Mouse (Mus musculus) MEL (cell line): Measurements from ENCODE around the gene Scd3. TPM values are rescaled to one million over a fixed set of nuclear protein-coding genes. Genes with fewer than 3 reads are reported as not detected.

Experiments
- DNase-seq: peaks from one replicate; pipeline ENCODE4 v3.0.0; 2011; ENCODE audit warnings: low read depth, low spot score
- H3K27ac ChIP-seq: 2 replicates; pipeline ENCODE4 v1.5.1; 2012; ENCODE audit warnings: low read depth, mild to moderate bottlenecking, control low read depth, low read length, moderate library complexity; ENCODE audit not compliant: control insufficient read depth
- H3K27me3 ChIP-seq, 2 experiments: fragments of 150-350 bp in 1 of 2; sonication (generic) in 1 of 2; 2 replicates each; pipeline ENCODE4 v1.6.1; 2012; ENCODE audit warnings: low read length in 2 of 2, mild to moderate bottlenecking in 2 of 2, improper control_type of control experiment in 1 of 2, moderate library complexity in 1 of 2; ENCODE audit not compliant: insufficient read depth in 2 of 2, control insufficient read depth in 1 of 2
- H3K36me3 ChIP-seq, 2 experiments: 2 replicates each; pipeline ENCODE4 v1.6.1; 2012 to 2014; ENCODE audit warnings: low read length in 2 of 2, improper control_type of control experiment in 1 of 2, inconsistent platforms in 1 of 2, mild to moderate bottlenecking in 1 of 2; ENCODE audit not compliant: insufficient read depth in 2 of 2, control insufficient read depth in 1 of 2
- H3K4me1 ChIP-seq, 2 experiments: fragments of 150-350 bp in 1 of 2; sonication (generic) in 1 of 2; 2 replicates each; pipeline ENCODE4 v1.6.1; 2012; ENCODE audit warnings: low read length in 2 of 2, improper control_type of control experiment in 1 of 2, mild to moderate bottlenecking in 1 of 2; ENCODE audit not compliant: insufficient read depth in 2 of 2, control insufficient read depth in 1 of 2
- H3K4me3 ChIP-seq, 2 experiments: fragments of 150-350 bp in 1 of 2; sonication (generic) in 1 of 2; 2 replicates each; pipeline ENCODE4 v1.5.1; 2012; ENCODE audit warnings: low read depth in 2 of 2, low read length in 2 of 2, mild to moderate bottlenecking in 2 of 2, moderate library complexity in 2 of 2, control low read depth in 1 of 2, improper control_type of control experiment in 1 of 2; ENCODE audit not compliant: control insufficient read depth in 1 of 2, insufficient read depth in 1 of 2
- H3K79me2 ChIP-seq: 2 replicates; pipeline ENCODE4 v1.6.1; 2012; ENCODE audit warnings: mild to moderate bottlenecking, low read length, moderate library complexity; ENCODE audit not compliant: control insufficient read depth, poor library complexity, insufficient read depth
- H3K9ac ChIP-seq: 2 replicates; pipeline ENCODE4 v1.6.1; 2012; ENCODE audit warnings: low read depth, mild to moderate bottlenecking, control low read depth, low read length, moderate library complexity; ENCODE audit not compliant: control insufficient read depth, poor library complexity, severe bottlenecking
- H3K9me3 ChIP-seq: fragments of 150-350 bp; sonication (generic); replicated peaks from 2 replicates; pipeline ENCODE4 v1.6.1; 2012; ENCODE audit warnings: mild to moderate bottlenecking, low read length, improper control_type of control experiment, moderate library complexity; ENCODE audit not compliant: insufficient read depth
- BHLHE40 ChIP-seq: IDR thresholded peaks from 2 replicates; pipeline ENCODE4 v1.6.1; 2012; ENCODE audit warnings: low read depth, mild to moderate bottlenecking, inconsistent platforms, low read length, improper control_type of control experiment, borderline replicate concordance
- CHD1 ChIP-seq: IDR thresholded peaks from 2 replicates; pipeline ENCODE4 v1.6.1; 2012; ENCODE audit warnings: low read depth, mild to moderate bottlenecking, inconsistent platforms, low read length, improper control_type of control experiment
- CHD2 ChIP-seq: IDR thresholded peaks from 2 replicates; pipeline ENCODE4 v1.6.1; 2011; ENCODE audit warnings: low read length, improper control_type of control experiment
- CTCF ChIP-seq, 3 experiments: IDR thresholded peaks in 2 of 3; conservative IDR thresholded peaks in 1 of 3; 2 replicates each; pipeline ENCODE4 v1.5.1; 2011 to 2012; ENCODE audit warnings: low read length in 3 of 3, low read depth in 2 of 3, mild to moderate bottlenecking in 2 of 3, improper control_type of control experiment in 1 of 3, inconsistent platforms in 1 of 3, mixed read lengths in 1 of 3, moderate library complexity in 1 of 3; ENCODE audit not compliant: control insufficient read depth in 1 of 3, insufficient read depth in 1 of 3, poor library complexity in 1 of 3, severe bottlenecking in 1 of 3
- E2F4 ChIP-seq: IDR thresholded peaks from 2 replicates; pipeline ENCODE4 v1.6.1; 2011; ENCODE audit warnings: low read depth, low read length, improper control_type of control experiment, borderline replicate concordance
- ELF1 ChIP-seq: IDR thresholded peaks from 2 replicates; pipeline ENCODE4 v1.6.1; 2014; ENCODE audit warnings: low read depth, mild to moderate bottlenecking, inconsistent platforms, low read length, improper control_type of control experiment, moderate library complexity
- EP300 ChIP-seq, 2 experiments: IDR thresholded peaks; 2 replicates each; pipeline ENCODE4 v1.6.1; 2011; ENCODE audit warnings: improper control_type of control experiment in 2 of 2, low read length in 2 of 2, low read depth in 1 of 2, mild to moderate bottlenecking in 1 of 2
- ETS1 ChIP-seq: IDR thresholded peaks from 2 replicates; pipeline ENCODE4 v1.6.1; 2012; ENCODE audit warnings: low read depth, mild to moderate bottlenecking, inconsistent platforms, low read length, improper control_type of control experiment, moderate library complexity
- GABPA ChIP-seq: IDR thresholded peaks from 2 replicates; pipeline ENCODE4 v1.6.1; 2012; ENCODE audit warnings: low read depth, mild to moderate bottlenecking, inconsistent platforms, low read length, improper control_type of control experiment, moderate library complexity
- GATA1 ChIP-seq: IDR thresholded peaks from 2 replicates; pipeline ENCODE4 v1.6.1; 2011; ENCODE audit warnings: low read depth, low read length, improper control_type of control experiment
- JUND ChIP-seq: IDR thresholded peaks from 2 replicates; pipeline ENCODE4 v1.6.1; 2011; ENCODE audit warnings: low read depth, mild to moderate bottlenecking, improper control_type of control experiment, low read length
- KAT2A ChIP-seq: conservative IDR thresholded peaks from 2 replicates; pipeline ENCODE4 v1.6.1; 2012; ENCODE audit warnings: low read depth, low read length, improper control_type of control experiment, inconsistent platforms
- MAFK ChIP-seq: IDR thresholded peaks from 2 replicates; pipeline ENCODE4 v1.6.1; 2011; ENCODE audit warnings: low read depth, mild to moderate bottlenecking, low read length, improper control_type of control experiment, borderline replicate concordance
- MAX ChIP-seq: IDR thresholded peaks from 2 replicates; pipeline ENCODE4 v1.6.1; 2011; ENCODE audit warnings: low read length, improper control_type of control experiment
- MAZ ChIP-seq: IDR thresholded peaks from 2 replicates; pipeline ENCODE4 v1.6.1; 2012; ENCODE audit warnings: low read depth, mild to moderate bottlenecking, inconsistent platforms, low read length, improper control_type of control experiment
- MEF2A ChIP-seq: IDR thresholded peaks from 2 replicates; pipeline ENCODE4 v1.6.1; 2014; ENCODE audit warnings: low read depth, mild to moderate bottlenecking, inconsistent platforms, low read length, improper control_type of control experiment; ENCODE audit not compliant: poor library complexity, insufficient replicate concordance, severe bottlenecking; ENCODE audit errors: extremely low read depth
- MXI1 ChIP-seq: IDR thresholded peaks from 2 replicates; pipeline ENCODE4 v1.6.1; 2011; ENCODE audit warnings: mild to moderate bottlenecking, low read depth, low read length, improper control_type of control experiment
- MYB ChIP-seq: IDR thresholded peaks from 2 replicates; pipeline ENCODE4 v1.6.1; 2011; ENCODE audit warnings: mild to moderate bottlenecking, low read depth, low read length, improper control_type of control experiment
- MYC ChIP-seq: IDR thresholded peaks from 2 replicates; pipeline ENCODE4 v1.6.1; 2011; ENCODE audit warnings: low read depth, mild to moderate bottlenecking, low read length, improper control_type of control experiment, moderate library complexity
- NELFE ChIP-seq: IDR thresholded peaks from 2 replicates; pipeline ENCODE4 v1.6.1; 2011; ENCODE audit warnings: low read depth, low read length, improper control_type of control experiment
- NRF1 ChIP-seq: IDR thresholded peaks from 2 replicates; pipeline ENCODE4 v1.6.1; 2014; ENCODE audit warnings: low read depth, mild to moderate bottlenecking, inconsistent platforms, low read length, improper control_type of control experiment, moderate library complexity; ENCODE audit not compliant: poor library complexity, insufficient read depth, severe bottlenecking
- POLR2A ChIP-seq, 2 experiments: IDR thresholded peaks; 2 replicates each; pipeline ENCODE4 v1.6.1; 2011 to 2012; ENCODE audit warnings: low read length in 2 of 2, mild to moderate bottlenecking in 2 of 2, control low read depth in 1 of 2, improper control_type of control experiment in 1 of 2, low read depth in 1 of 2, moderate library complexity in 1 of 2; ENCODE audit not compliant: control insufficient read depth in 1 of 2, insufficient read depth in 1 of 2, poor library complexity in 1 of 2
- POLR2AphosphoS2 ChIP-seq: IDR thresholded peaks from 2 replicates; pipeline ENCODE4 v1.6.1; 2011; ENCODE audit warnings: low read length, improper control_type of control experiment
- POLR2AphosphoS5 ChIP-seq: IDR thresholded peaks from 2 replicates; pipeline ENCODE4 v1.6.1; 2012; ENCODE audit warnings: low read depth, borderline replicate concordance, mild to moderate bottlenecking, inconsistent platforms, low read length, moderate library complexity, mixed read lengths
- RAD21 ChIP-seq: IDR thresholded peaks from 2 replicates; pipeline ENCODE4 v1.6.1; 2011; ENCODE audit warnings: mild to moderate bottlenecking, low read depth, low read length, improper control_type of control experiment
- RCOR1 ChIP-seq: IDR thresholded peaks from 2 replicates; pipeline ENCODE4 v1.6.1; 2012; ENCODE audit warnings: low read depth, mild to moderate bottlenecking, inconsistent platforms, low read length, improper control_type of control experiment
- SIN3A ChIP-seq: IDR thresholded peaks from 2 replicates; pipeline ENCODE4 v1.6.1; 2012; ENCODE audit warnings: low read length, improper control_type of control experiment, inconsistent platforms
- SMC3 ChIP-seq: IDR thresholded peaks from 2 replicates; pipeline ENCODE4 v1.6.1; 2011; ENCODE audit warnings: low read depth, low read length, improper control_type of control experiment
- TAL1 ChIP-seq: IDR thresholded peaks from 2 replicates; pipeline ENCODE4 v1.6.1; 2012; ENCODE audit warnings: mild to moderate bottlenecking, inconsistent platforms, low read length, moderate library complexity, mixed read lengths
- TBP ChIP-seq: IDR thresholded peaks from 2 replicates; pipeline ENCODE4 v1.8.0; 2011; ENCODE audit warnings: low read depth, low read length, improper control_type of control experiment
- TCF12 ChIP-seq: IDR thresholded peaks from 2 replicates; pipeline ENCODE4 v1.6.1; 2014; ENCODE audit warnings: low read depth, mild to moderate bottlenecking, inconsistent platforms, low read length, improper control_type of control experiment, moderate library complexity
- UBTF ChIP-seq: IDR thresholded peaks from 2 replicates; pipeline ENCODE4 v1.6.1; 2012; ENCODE audit warnings: low read depth, mild to moderate bottlenecking, inconsistent platforms, low read length, improper control_type of control experiment, moderate library complexity, borderline replicate concordance; ENCODE audit not compliant: insufficient read depth
- USF1 ChIP-seq: IDR thresholded peaks from 2 replicates; pipeline ENCODE4 v1.6.1; 2014; ENCODE audit warnings: low read depth, mild to moderate bottlenecking, inconsistent platforms, low read length, improper control_type of control experiment, moderate library complexity
- USF2 ChIP-seq, 2 experiments: IDR thresholded peaks; 2 replicates each; pipeline ENCODE4 v1.6.1; 2011 to 2012; ENCODE audit warnings: improper control_type of control experiment in 2 of 2, low read length in 2 of 2, borderline replicate concordance in 1 of 2, inconsistent platforms in 1 of 2, low read depth in 1 of 2, mild to moderate bottlenecking in 1 of 2; ENCODE audit not compliant: insufficient read depth in 1 of 2
- ZC3H11A ChIP-seq: IDR thresholded peaks from 2 replicates; pipeline ENCODE4 v1.6.1; 2012; ENCODE audit warnings: low read depth, mild to moderate bottlenecking, inconsistent platforms, low read length, improper control_type of control experiment
- ZKSCAN1 ChIP-seq: IDR thresholded peaks from 2 replicates; pipeline ENCODE4 v1.6.1; 2012; ENCODE audit warnings: low read depth, mild to moderate bottlenecking, inconsistent platforms, low read length, improper control_type of control experiment, moderate library complexity
- ZMIZ1 ChIP-seq: IDR thresholded peaks from 2 replicates; pipeline ENCODE4 v1.6.1; 2012; ENCODE audit warnings: low read depth, mild to moderate bottlenecking, inconsistent platforms, low read length, improper control_type of control experiment, moderate library complexity
- ZNF384 ChIP-seq: IDR thresholded peaks from 2 replicates; pipeline ENCODE4 v1.6.1; 2012; ENCODE audit warnings: low read depth, mild to moderate bottlenecking, inconsistent platforms, low read length, improper control_type of control experiment
- polyA plus RNA-seq, 2 experiments: library from polyadenylated mRNA; stranded (reverse) in 1 of 2; unstranded in 1 of 2; fragments of >175 nt in 1 of 2; fragments of >200 nt in 1 of 2; gene quantifications; 2 replicates each; pipeline versions ENCODE4 v1.2.1 to v1.2.4; 2012; ENCODE audit warnings: low replicate concordance in 2 of 2, low read depth in 1 of 2; ENCODE audit not compliant: insufficient read length in 2 of 2, insufficient read depth in 1 of 2, missing spikeins in 1 of 2
- total RNA-seq: library from RNA; depleted of rRNA; stranded (reverse); fragments of 300-350 nt; gene quantifications from 2 replicates; pipeline ENCODE4 v1.2.3, GENCODE M21; 2012

Gene Scd3
- total and polyA plus RNA-seq, 3 experiments = 0.65 to 745 (median 0.96) TPM

- Histone ChIP-seq H3K9me3 (no peaks in the 10 kb centered on the region), H3K27me3 (no peaks in the 10 kb centered on the region), H3K4me3 (no peak overlapping the region), H3K9ac (no peak overlapping the region), H3K4me1 (peaks cover 6 to 28% of the 10 kb centered on the region in 2 experiments), H3K79me2 (no peaks in the 10 kb centered on the region), H3K27ac (peak overlapping the region; percentile 52), H3K36me3 (peaks cover 0 to 18% of the 10 kb centered on the region in 2 experiments; a peak in 2 of 4 replicates)
- DNase-seq = peak; percentile 94
- TF ChIP-seq MAX (no peak), TBP (peak; percentile 61; the same call in 1 of the 2 replicates), MEF2A (no peak), TCF12 (no peak), MAZ (0 out of 2 replicates have a peak, but pooled peaks have one; percentile 12), CHD1 (no peak), ZMIZ1 (no peak), ZNF384 (0 out of 2 replicates have a peak, but pooled peaks have one; percentile 1), JUND (no peak), ETS1 (peak; percentile 53; the same call in 1 of the 2 replicates), USF2 (IDR thresholded peaks at IDR 0.05; ENCODE audit: borderline replicate concordance in 1 of 2, insufficient read depth in 1 of 2, low read depth in 1 of 2, low read length in 2 of 2) (no peak), ZKSCAN1 (no peak), CTCF (IDR thresholded peaks at IDR 0.05 in 2 of 3, conservative IDR thresholded peaks at IDR 0.05 in 1 of 3; ENCODE audit: control insufficient read depth in 1 of 3, insufficient read depth in 1 of 3, low read depth in 2 of 3, low read length in 3 of 3, poor library complexity in 1 of 3, severe bottlenecking in 1 of 3) (peak in 1 of 3 experiments; percentile 21; a peak in 1 of 6 replicates), SMC3 (no peak), ELF1 (no peak), GATA1 (no peak), NELFE (no peak), MYC (peak; percentile 71), MAFK (no peak), RAD21 (no peak), CHD2 (no peak), RCOR1 (peak; percentile 79), BHLHE40 (peak; percentile 87; the same call in 1 of the 2 replicates), E2F4 (no peak), GABPA (no peak), SIN3A (no peak; the same call in 1 of the 2 replicates), EP300 (IDR thresholded peaks at IDR 0.05; ENCODE audit: low read depth in 1 of 2, low read length in 2 of 2) (peak; percentile 21 to 28; a peak in 3 of 4 replicates), KAT2A (no peak), NRF1 (no peak), POLR2AphosphoS5 (no peak), USF1 (no peak), ZC3H11A (no peak), POLR2A (IDR thresholded peaks at IDR 0.05; ENCODE audit: control insufficient read depth in 1 of 2, insufficient read depth in 1 of 2, low read depth in 1 of 2, low read length in 2 of 2, poor library complexity in 1 of 2) (no peak; a peak in 1 of 4 replicates), TAL1 (no peak), MYB (no peak), POLR2AphosphoS2 (no peak), UBTF (no peak), MXI1 (no peak; the same call in 1 of the 2 replicates)
Measured at GRCm38 (mm10) chr19:44264226-44264625, 61.2 kb downstream of the Scd3 start.
